Mouse (Mus musculus): ENCODE results near the gene Serping1. TPM values are rescaled to one million over a fixed set of nuclear protein-coding genes. Genes with fewer than 3 reads are reported as not detected.

Gene Serping1
- total RNA-seq, 1 experiment from 2014 or later: 93.2 TPM

GRCm38 (mm10) chr2:84783315-84783714 is 8.1 kb upstream of the Serping1 start:
- DNase-seq: no peak

GRCm38 (mm10) chr2:84779210-84779609 is 4.0 kb upstream of the Serping1 start:
- no peak for DNase-seq

- no peak for DNase-seq
Measured at GRCm38 (mm10) chr2:84777706-84778105, 2.5 kb upstream of the Serping1 start.

- DNase-seq: no peak
Measured at GRCm38 (mm10) chr2:84775665-84776064, 421 bp upstream of the Serping1 start.

GRCm38 (mm10) chr2:84774751-84775150 is 493 bp downstream of the Serping1 start:
- DNase-seq: peak; percentile 59

- no peak for DNase-seq
Measured at GRCm38 (mm10) chr2:84773195-84773594, 2.0 kb downstream of the Serping1 start.

GRCm38 (mm10) chr2:84772454-84772853 is 2.8 kb downstream of the Serping1 start:
- DNase-seq: no peak

GRCm38 (mm10) chr2:84770501-84770900 is 4.7 kb downstream of the Serping1 start:
- no peak for DNase-seq

- DNase-seq: no peak
Measured at GRCm38 (mm10) chr2:84762818-84763217, 12.4 kb downstream of the Serping1 start.

GRCm38 (mm10) chr2:84762295-84762694 is 12.9 kb downstream of the Serping1 start:
- no peak for DNase-seq

- DNase-seq: no peak
Measured at GRCm38 (mm10) chr2:84761840-84762239, 13.4 kb downstream of the Serping1 start.

- no peak for DNase-seq
Measured at GRCm38 (mm10) chr2:84761309-84761708, 13.9 kb downstream of the Serping1 start.

GRCm38 (mm10) chr2:84760777-84761176 is 14.5 kb downstream of the Serping1 start:
- no peak for DNase-seq

GRCm38 (mm10) chr2:84758542-84759127 is 16.6 kb downstream of the Serping1 start:
- DNase-seq: peak; percentile 49

GRCm38 (mm10) chr2:84757026-84757682 is 18.1 kb downstream of the Serping1 start:
- no peak for DNase-seq

GRCm38 (mm10) chr2:84756245-84756644 is 19.0 kb downstream of the Serping1 start:
- DNase-seq: no peak

- DNase-seq: peak; percentile 25
Measured at GRCm38 (mm10) chr2:84750115-84750514, 25.1 kb downstream of the Serping1 start.

GRCm38 (mm10) chr2:84744126-84744525 is 31.1 kb downstream of the Serping1 start:
- no peak for DNase-seq

GRCm38 (mm10) chr2:84743561-84743960 is 31.7 kb downstream of the Serping1 start, which contains the start of gene Gm19426:
Gene Gm19426 (minus strand): TSS chr2:84743655.
- DNase-seq: peak; percentile 90

GRCm38 (mm10) chr2:84742451-84743283 is 32.6 kb downstream of the Serping1 start:
- peak; percentile 42 for DNase-seq

GRCm38 (mm10) chr2:84741841-84742450 is 33.3 kb downstream of the Serping1 start:
- DNase-seq: peak; percentile 31

- DNase-seq: peak; percentile 50
Measured at GRCm38 (mm10) chr2:84740608-84741333, 34.5 kb downstream of the Serping1 start.

Data from adrenal gland, postnatal 14 days (tissue).